Mouse (Mus musculus) ZHBTc4 (cell line): ENCODE measurements around the gene Atp6v1c2.
A peak's percentile ranks its signal among the peaks of the same experiment; 100 is the strongest.

Source experiments
- DNase-seq: peaks from one replicate; pipeline ENCODE4 v3.0.0-alpha.2; 2011; ENCODE audit warnings: low read depth, low spot score

Atp6v1c2 gene

DNA sequence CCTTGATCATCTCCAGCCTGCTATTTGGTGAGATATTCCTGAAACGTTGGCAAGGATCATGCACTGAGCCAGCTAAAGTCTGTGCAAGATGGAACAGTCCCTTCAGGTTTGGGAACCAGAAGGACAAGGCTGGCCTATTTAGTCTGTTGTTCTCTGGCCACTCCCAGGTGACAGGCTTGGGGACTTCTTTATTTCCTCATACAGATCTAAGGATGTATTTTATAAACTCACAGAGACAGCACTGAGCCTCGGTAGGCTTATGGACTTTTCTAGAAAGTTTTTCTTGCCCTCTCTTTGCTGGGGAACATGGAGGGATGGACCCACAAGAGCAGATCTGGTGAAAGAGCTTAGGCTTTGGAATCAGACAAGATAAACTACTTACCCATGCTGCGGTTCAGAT, at the start of gene Atp6v1c2:
Atp6v1c2 (minus strand) TSS at position 101 of the 400 bp plus-strand sequence.
- no peak for DNase-seq

- no peak for DNase-seq
These were observed 47.4 kb upstream of the Atp6v1c2 start for GRCm38 (mm10) chr12:17376521-17376920.

DNA sequence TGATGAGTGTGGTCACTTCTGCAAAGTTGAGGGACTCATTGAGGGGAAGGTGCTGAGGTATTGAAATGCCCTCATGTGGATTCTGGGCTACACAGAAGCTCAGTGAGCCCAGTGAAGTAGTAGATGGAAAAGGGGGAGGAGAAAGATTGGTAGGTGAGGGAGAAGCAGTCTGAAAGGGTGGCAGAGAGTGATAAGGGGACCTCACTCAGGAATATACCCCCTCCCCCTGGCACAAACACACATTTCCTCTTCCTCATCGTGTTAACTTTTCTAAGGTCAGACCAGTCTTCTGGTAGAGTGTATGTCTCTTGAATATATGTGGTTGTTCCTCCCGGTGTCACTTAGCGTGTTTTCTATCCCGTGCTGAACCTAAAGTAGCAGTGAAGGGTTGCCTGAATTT, 46.1 kb upstream of the Atp6v1c2 start:
- no peak for DNase-seq

DNA sequence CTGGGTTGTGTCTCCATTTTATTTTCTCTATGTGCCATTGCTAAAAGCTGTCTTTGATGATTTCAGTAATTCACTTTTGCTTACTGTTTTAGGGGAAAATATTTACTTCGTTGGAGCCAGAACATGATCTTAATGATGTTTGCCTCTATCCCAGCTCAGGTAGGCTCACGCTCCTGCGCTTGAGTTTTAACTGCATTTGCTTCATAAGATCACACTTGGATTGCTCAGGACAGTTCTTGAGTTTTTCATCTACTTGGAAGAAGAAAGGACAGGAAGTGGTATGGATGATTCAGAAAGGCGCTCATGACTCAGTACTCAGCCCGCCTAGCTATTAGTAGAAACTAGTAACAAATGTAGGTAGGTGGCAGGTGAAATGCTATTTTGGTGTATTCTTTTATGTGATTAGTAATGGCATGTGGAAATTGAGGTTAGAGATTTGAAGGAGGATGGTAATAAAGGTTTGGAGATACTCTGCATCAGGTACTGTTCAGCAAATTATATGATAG, 44.4 kb upstream of the Atp6v1c2 start:
- DNase-seq = no peak

DNA sequence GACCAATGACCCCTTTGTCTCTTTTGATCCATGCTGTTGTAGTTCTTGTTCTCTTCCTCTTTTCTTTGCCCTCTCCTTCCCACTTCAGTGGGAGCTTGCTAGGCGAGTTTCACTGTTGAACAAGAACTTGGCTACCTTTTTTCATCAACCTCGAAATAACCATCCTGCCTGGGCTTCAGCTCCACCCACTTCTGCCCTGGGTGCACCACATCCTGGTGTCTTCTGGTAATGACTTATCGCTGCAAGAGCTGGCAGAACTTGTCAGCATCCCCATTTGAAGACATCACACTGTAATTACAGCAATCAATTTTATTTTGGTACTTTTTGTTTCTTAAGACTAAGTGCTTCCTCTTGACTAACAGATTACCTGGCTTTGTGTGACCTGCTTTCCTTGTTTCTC, 43.5 kb upstream of the Atp6v1c2 start:
- DNase-seq = no peak

GRCm38 (mm10) chr12:17371589-17372235, 42.6 kb upstream of the Atp6v1c2 start:
- DNase-seq = peak; percentile 68

GRCm38 (mm10) chr12:17369551-17370325, 40.6 kb upstream of the Atp6v1c2 start:
- no peak for DNase-seq

DNA sequence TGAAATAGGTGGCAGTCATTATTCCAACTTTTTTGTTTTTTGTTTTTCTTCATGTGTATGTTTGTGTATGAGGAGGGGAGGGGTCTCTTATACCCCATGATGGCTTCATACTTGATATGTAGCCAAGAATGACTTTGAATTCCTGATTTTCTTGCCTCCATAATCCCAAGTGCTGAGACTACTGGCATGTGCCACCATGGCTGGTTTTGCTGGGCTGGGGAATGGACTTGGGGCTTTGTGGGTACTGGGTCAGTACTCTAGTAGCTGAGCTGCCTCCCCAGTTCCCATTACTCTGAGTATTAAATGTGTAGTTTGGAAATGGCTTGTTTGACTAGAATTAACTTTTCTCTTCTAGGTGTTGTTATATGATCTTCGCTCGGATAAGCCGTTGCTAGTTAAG, 40.0 kb upstream of the Atp6v1c2 start:
- no peak for DNase-seq

DNA sequence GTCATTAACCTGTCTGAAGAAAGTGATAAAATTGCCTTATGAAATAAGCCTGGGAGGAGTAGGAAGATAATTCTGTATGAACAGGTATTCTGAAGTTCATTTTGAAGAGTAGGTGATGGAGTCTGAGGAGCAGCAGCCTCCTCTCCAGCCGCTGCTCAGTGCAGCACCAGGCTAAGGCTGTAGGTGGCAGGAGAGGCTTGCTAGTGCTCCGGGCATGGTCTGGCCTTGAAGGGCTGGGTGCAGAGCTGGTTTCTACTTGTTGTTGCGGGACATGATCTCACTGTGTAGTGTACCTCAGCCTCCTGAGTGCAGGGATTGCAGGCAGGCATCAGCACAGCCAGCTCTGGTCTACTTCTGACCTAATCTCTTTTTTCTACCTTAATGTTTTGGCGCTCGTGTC, 37.8 kb upstream of the Atp6v1c2 start:
- DNase-seq = peak; percentile 79

DNA sequence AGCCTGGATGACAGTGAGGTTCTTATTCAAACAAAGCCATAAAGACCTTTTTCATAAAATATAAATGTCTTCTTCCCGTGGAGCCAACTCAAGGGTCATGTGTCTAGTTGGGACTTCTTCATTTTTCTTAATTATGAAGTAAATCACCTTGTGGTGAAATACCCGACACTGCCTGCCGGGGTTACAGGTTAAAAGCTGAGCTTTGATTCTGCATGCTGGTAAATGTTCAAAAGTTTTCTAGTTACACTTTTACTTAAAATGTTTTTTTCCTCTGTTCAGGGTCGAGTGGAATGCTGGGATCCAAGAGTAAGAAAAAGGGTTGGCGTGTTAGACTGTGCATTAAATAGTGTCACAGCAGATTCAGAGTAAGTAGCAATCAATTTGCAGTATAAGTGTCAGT, 33.2 kb upstream of the Atp6v1c2 start:
- DNase-seq = no peak

- DNase-seq = no peak
These were observed 31.5 kb upstream of the Atp6v1c2 start for GRCm38 (mm10) chr12:17360650-17361049.

DNA sequence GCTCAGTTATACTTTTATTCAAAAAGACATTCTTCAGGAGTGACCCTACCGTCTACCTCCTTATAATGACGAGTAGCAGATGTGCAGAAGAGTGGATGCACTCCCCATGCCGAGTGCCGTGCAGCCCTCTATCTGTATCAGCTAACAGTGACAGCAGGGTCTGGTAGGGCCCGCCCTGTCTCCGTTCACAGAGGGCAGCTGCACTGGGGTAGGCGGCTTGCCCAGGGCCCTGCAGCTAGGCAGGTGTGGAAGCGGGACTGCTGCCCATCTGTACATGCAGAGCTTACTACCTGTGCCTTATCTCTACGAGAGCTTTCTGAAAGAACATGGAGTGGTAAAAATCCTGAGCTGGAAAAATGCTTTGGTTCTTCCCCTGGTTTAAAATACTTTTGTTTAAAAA, 30.9 kb upstream of the Atp6v1c2 start:
- DNase-seq = no peak

- peak; percentile 54 for DNase-seq
These were observed 29.8 kb upstream of the Atp6v1c2 start for GRCm38 (mm10) chr12:17358981-17359380.

DNA sequence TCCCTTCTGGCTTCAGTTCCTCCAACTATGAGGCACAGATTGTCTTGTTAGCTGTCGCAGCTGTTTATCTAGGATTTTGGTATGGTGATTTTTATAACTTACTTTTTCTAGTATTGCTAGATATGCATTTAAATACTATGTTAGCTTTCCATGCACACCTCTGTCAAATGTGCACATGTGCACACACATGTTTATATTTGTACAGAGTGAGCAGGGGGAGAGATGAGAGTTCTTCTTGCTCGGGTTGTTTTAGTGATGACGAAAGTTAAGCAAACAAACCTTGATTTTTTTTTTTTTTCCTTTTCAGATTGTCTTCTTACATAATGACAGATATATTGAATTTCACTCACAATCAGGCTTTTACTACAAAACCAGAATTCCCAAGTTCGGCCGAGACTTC, 28.6 kb upstream of the Atp6v1c2 start:
- no peak for DNase-seq

DNA sequence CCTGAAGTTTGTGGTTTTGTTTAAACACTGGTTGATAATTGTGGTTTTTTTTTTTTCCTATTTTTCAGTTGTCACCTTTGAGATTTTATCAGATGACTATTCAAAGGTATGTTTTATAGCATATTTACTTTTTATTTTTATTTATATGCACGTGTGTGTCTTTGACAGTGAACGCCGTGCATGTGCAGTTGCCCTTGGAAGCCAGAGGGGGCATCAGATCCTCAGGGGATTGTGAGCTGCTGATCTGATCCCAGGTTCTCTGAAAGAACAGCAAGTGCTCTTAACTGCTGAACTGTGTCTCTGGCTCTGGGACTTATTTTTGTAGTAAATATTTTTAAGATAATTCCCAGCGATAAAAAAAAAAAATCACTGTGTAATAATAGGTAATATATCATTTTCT, 27.7 kb upstream of the Atp6v1c2 start:
- DNase-seq = peak; percentile 73

GRCm38 (mm10) chr12:17350106-17350505, 20.9 kb upstream of the Atp6v1c2 start:
- peak; percentile 44 for DNase-seq

DNA sequence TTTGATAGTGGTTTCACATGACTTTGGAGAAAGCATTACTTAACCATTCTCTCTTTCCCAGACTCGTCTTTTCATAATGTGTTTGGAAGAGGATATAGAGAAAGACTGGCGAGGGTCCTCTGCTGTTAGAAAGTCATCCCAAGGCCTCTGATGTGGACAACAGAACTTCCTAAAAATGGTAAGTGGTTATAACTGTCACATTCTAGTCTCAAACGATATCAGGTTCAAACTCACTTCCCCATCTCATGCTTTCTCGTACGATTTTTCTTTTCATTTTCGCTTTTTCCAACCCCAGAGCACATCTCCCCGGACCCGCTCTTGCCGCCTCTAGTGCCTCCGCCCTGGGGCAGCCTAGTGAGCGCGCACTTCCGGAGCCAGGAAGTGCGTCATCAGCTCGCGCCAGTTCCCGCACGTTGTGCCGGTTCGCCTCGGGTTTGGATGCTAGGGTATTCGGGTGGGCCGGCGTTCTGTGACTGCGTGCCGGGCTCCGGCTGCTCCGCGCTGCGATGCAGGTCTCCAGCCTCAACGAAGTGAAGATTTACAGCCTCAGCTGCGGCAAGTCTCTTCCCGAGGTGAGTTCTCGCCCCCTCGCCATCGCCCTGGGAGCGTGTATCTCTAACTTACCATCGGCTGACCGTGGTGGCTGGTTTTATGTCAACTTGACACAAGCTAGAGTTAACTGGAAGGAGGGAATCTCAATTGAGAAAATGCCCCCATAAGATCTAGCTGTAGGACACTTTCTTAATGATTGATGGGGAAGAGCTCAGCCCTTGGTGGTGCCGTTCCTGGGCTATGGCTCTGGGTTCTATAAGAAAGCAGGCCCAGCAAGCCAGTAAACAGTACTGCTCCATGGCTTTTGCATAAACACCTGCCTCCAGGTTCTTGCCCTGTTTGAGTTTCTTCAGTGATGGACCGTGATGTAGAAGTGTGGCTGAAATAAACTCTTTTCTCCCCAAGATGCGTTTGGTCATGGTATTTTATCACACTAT, 19.2 kb upstream of the Atp6v1c2 start, which contains the start of gene Nol10:
Nol10 (plus strand) TSS at position 411 of the 989 bp plus-strand sequence.
- peak; percentile 96 for DNase-seq

DNA sequence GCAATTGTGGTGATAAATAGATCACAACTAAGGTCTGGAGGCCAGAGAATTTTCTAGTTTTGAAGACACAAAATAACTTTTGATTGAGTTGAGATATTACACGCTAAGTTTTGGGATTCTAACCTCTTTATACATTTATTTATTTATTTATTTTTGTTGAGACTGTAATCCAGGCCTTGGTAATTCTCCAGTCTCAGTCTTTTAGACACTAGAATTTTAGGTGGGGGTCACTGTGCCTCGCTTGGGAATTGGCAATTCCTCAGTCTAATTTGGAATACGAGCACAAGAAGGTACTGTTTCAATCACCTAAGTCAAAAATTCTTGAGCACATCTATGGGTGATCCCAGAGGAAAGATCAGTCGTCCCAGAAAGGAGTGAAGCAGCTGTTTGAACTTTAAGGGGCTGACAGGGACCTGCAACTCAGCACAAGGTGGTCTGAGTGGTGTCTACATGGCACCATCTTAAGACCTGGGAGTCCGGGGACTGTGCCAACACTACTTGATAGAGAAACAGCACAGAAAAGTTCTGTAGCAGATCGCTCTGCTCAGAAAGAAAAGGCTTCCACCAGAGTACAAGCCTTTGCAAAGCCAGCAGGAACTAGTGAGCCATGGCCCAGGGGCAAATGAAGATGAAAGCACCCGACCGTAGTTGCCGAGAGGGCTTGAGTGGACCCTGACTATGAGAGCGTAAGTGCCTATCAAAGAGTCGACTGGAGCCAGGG, 18.3 kb upstream of the Atp6v1c2 start:
- DNase-seq = peak; percentile 43

DNA sequence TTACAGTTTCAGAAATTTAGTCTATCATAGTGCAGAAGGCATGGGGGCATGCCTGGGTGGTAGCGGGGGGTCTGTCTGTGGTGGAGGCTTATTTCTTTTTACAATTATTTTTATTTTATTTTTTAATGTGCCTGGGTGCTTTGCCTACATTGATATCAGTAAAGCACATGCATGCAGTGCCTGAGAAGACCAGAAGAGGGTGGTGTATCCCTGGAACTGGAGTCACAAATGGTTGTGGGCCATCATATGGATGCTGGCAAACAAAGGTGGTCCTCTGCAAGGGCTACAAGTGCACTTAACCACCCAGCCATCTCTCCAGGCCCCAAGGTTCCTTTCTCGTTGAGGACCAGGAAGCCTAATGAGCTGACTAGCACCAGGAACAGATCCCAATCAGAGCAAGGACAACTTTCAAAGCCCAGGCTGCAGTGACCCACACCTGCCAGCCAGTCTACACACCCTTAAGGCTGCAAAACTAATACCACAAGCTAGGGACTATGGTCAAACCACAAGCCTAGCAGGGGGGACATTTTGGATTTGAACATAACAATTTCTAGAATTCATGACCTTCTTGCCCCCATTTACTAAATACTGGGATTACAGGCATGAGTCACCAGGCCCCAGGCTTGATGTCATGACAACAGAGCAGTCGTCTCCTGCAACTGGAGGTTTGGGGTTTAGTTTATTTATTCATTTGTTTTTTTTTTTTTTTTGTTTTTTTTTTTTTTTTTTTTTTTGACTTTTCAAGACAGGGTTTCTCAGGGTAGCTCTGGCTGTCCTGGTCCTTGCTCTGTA, 10.2 kb upstream of the Atp6v1c2 start:
- DNase-seq = peak; percentile 25

GRCm38 (mm10) chr12:17338338-17338737, 9.2 kb upstream of the Atp6v1c2 start:
- no peak for DNase-seq
